10 mouse cellular contexts compared by ENCODE assay signal in the genomic region with DNA sequence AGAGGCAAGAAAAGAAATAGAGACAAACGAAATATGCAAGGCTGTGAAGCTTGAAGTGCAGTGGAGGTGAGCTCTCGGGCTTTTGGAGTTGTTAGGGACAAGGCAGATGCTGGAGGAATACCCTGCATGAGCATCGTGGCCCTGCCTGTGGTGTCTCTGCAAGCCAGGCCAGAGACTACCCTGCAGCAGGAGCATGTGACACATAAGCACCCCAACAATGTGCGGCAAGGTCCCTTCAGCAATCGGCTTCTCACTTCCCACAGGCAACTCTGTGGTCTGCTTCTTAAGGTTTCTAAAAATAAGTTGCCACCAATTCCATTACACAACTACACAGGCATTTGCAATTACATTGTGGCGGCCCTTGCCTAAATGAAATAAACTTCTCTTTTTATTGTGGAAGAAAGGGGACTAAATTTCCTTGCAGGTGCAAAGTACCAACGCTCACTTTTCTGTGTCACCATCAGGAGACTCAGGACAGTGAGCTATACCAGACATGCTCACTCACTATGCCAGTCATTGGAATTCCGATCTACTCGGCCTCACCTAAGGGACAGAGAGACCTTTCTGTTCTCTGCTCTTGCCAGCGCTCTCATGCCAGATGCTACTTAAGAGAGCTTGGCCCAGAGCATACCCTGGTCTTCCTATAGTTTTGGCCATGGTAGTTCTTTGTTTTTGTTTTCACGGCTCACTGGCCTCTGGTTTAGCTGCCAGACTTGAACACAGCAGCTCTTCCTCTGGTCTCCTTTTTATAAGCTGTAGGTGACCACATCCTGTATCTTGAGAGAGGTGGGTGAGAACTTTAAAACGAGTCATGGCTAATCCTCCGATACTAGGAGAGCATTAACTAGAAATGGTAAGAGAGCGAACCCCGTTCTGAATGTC. TPM values are rescaled to one million over a fixed set of nuclear protein-coding genes. Genes with fewer than 3 reads are reported as not detected.
DNase-seq lines count a peak whose midpoint lies in the region; ATAC-seq and TF ChIP-seq lines count a peak whose summit lies in the region.
"Had no signal": no experiment of that assay in that cellular context is flagged by ENCODE, and none has a peak within 500 bp of the region (broad histone marks: within the 10 kb centered on the region; RNA-seq: fewer than 3 reads in every experiment).

No protein-coding gene starts in this region.

- peaks cover 30% of the 10 kb centered on the region for H3K36me3 ChIP-seq in G1E (replicated peaks)
- H3K36me3 ChIP-seq in heart, embryonic 12.5 days: no peaks in the 10 kb centered on the region
- no peaks in the 10 kb centered on the region for H3K36me3 ChIP-seq in liver, postnatal 0 days (replicated peaks; ENCODE audit: insufficient read depth, low read length)
- no peaks in the 10 kb centered on the region for H3K36me3 ChIP-seq in hindbrain, embryonic 10.5 days
- H3K36me3 ChIP-seq in midbrain, embryonic 15.5 days (replicated peaks): no peaks in the 10 kb centered on the region

- 48% methylated on average over 15 of the region's 15 CpGs for WGBS in heart, embryonic 12.5 days
- 40% methylated on average over 15 of the region's 15 CpGs for WGBS in liver, postnatal 0 days (ENCODE audit: insufficient replicate concordance)
- WGBS in hindbrain, embryonic 10.5 days: 86% methylated on average over 15 of the region's 15 CpGs
- WGBS in midbrain, embryonic 15.5 days: 81% methylated on average over 15 of the region's 15 CpGs

- DNase-seq in CD4-positive helper T cell, adult 2 months (ENCODE audit: low read depth, low spot score): peak; percentile 17
- no peak for DNase-seq in G1E (ENCODE audit: low spot score)
- no peak for DNase-seq in liver, postnatal 0 days
- DNase-seq in urinary bladder, postnatal 25 days (ENCODE audit: low spot score): no peak
- no peak for DNase-seq in gastrocnemius, adult 2 months
- no peak for DNase-seq in hindbrain, embryonic 10.5 days (ENCODE audit: low spot score)
- DNase-seq: kidney, postnatal 4 days; lung, embryonic 14.5 days had no signal

- no peak for TF ChIP-seq CTCF in G1E (IDR thresholded peaks at IDR 0.05; ENCODE audit: low read depth, low read length)
- TF ChIP-seq CTCF in liver, postnatal 0 days (IDR thresholded peaks at IDR 0.05; ENCODE audit: low read depth): no peak
- no peak for TF ChIP-seq CTCF in gastrocnemius, adult 2 months (IDR thresholded peaks at IDR 0.05)

- intact Hi-C loops in gastrocnemius, adult 2 months (cut with DNase I): no loop called here

- peak overlapping the region; percentile 96 for H3K27ac ChIP-seq in heart, embryonic 12.5 days (ENCODE audit: poor library complexity, severe bottlenecking)
- H3K27ac ChIP-seq in liver, postnatal 0 days (ENCODE audit: low read depth): peak overlapping the region; percentile 75
- H3K27ac ChIP-seq in gastrocnemius, adult 2 months: no peak overlapping the region
- H3K27ac ChIP-seq in hindbrain, embryonic 10.5 days: no peak overlapping the region
- H3K27ac ChIP-seq in midbrain, embryonic 15.5 days: no peak overlapping the region

- H3K4me3 ChIP-seq in G1E (ENCODE audit: low read depth, low read length): peak overlapping the region; percentile 64; the same call in 1 of the 2 replicates
- H3K4me3 ChIP-seq in heart, embryonic 12.5 days: no peak overlapping the region
- no peak overlapping the region for H3K4me3 ChIP-seq in liver, postnatal 0 days (ENCODE audit: low read depth, low read length)
- no peak overlapping the region for H3K4me3 ChIP-seq in gastrocnemius, adult 2 months
- no peak overlapping the region for H3K4me3 ChIP-seq in hindbrain, embryonic 10.5 days
- H3K4me3 ChIP-seq in midbrain, embryonic 15.5 days: no peak overlapping the region

- peak; percentile 64; the same call in 1 of the 2 replicates for ATAC-seq in G1E (ENCODE audit: extremely low read depth, insufficient number of reproducible peaks, low FRiP score, poor library complexity, severe bottlenecking)
- peak; percentile 67 for ATAC-seq in heart, embryonic 12.5 days (ENCODE audit: insufficient number of reproducible peaks, low FRiP score)
- ATAC-seq in liver, postnatal 0 days: peak; percentile 51
- no peak for ATAC-seq in midbrain, embryonic 15.5 days (replicated peaks)

- H3K27me3 ChIP-seq in G1E (ENCODE audit: insufficient read depth, low read length): no peaks in the 10 kb centered on the region
- no peaks in the 10 kb centered on the region for H3K27me3 ChIP-seq in heart, embryonic 12.5 days (replicated peaks)
- no peaks in the 10 kb centered on the region for H3K27me3 ChIP-seq in liver, postnatal 0 days (ENCODE audit: insufficient read depth, low read length)
- H3K27me3 ChIP-seq in hindbrain, embryonic 10.5 days (ENCODE audit: insufficient read depth, poor library complexity, severe bottlenecking): no peaks in the 10 kb centered on the region
- H3K27me3 ChIP-seq in midbrain, embryonic 15.5 days (replicated peaks): no peaks in the 10 kb centered on the region

- H3K4me2 ChIP-seq in heart, embryonic 12.5 days: peak overlapping the region; percentile 37
- peak overlapping the region; percentile 50 for H3K4me2 ChIP-seq in liver, postnatal 0 days (ENCODE audit: low read depth, low read length)
- H3K4me2 ChIP-seq in midbrain, embryonic 15.5 days: no peak overlapping the region
- H3K4me2 ChIP-seq: lung, embryonic 14.5 days had no signal

- no peak for TF ChIP-seq EP300 in liver, postnatal 0 days (IDR thresholded peaks at IDR 0.05; ENCODE audit: low read depth)

- peaks cover 74% of the 10 kb centered on the region for H3K4me1 ChIP-seq in G1E (ENCODE audit: insufficient read depth, low read depth, low read length)
- H3K4me1 ChIP-seq in heart, embryonic 12.5 days (replicated peaks): peaks cover 38% of the 10 kb centered on the region
- peaks cover 31% of the 10 kb centered on the region for H3K4me1 ChIP-seq in liver, postnatal 0 days (ENCODE audit: insufficient read depth)
- peaks cover 10% of the 10 kb centered on the region; the same call in 1 of the 2 replicates for H3K4me1 ChIP-seq in hindbrain, embryonic 10.5 days (replicated peaks)
- H3K4me1 ChIP-seq in midbrain, embryonic 15.5 days: no peaks in the 10 kb centered on the region

- no peak overlapping the region for H3K9ac ChIP-seq in heart, embryonic 12.5 days
- H3K9ac ChIP-seq in liver, postnatal 0 days (replicated peaks): 0 out of 2 replicates have a peak overlapping the region, but pooled peaks have one; percentile 38
- H3K9ac ChIP-seq in midbrain, embryonic 15.5 days: no peak overlapping the region
- H3K9ac ChIP-seq: lung, embryonic 14.5 days had no signal

- no peaks in the 10 kb centered on the region for H3K9me3 ChIP-seq in G1E (replicated peaks)
- H3K9me3 ChIP-seq in heart, embryonic 12.5 days (replicated peaks): no peaks in the 10 kb centered on the region
- H3K9me3 ChIP-seq in liver, postnatal 0 days (ENCODE audit: low read length): no peaks in the 10 kb centered on the region
- no peaks in the 10 kb centered on the region for H3K9me3 ChIP-seq in hindbrain, embryonic 10.5 days
- H3K9me3 ChIP-seq in midbrain, embryonic 15.5 days: no peaks in the 10 kb centered on the region

RNA-seq across cellular contexts. Expression of gene Pip5k1b, which starts 28.7 kb away (rescaled TPM):
- 66.4 and 69.3 TPM in 2 replicates for total RNA-seq in G1E (2014; fragmentation: Nextera tagmentation)
- 20.4 and 23.6 TPM in 2 replicates for total RNA-seq in G1E (2017)
- polyA plus RNA-seq in G1E (2012): 11.1 and 12.7 TPM in 2 replicates
- 8.6 and 9.4 TPM in 2 replicates for polyA plus RNA-seq in heart, embryonic 12.5 days (2016; fragmentation: Nextera tagmentation; extraction: Ambion mirVana)
- polyA plus RNA-seq in liver, postnatal 0 days (2015; fragmentation: Nextera tagmentation; extraction: Ambion mirVana): 3.0 and 4.4 TPM in 2 replicates
- under 1 TPM; 0.23 to 0.53 TPM for total RNA-seq in gastrocnemius, adult 2 months (2021)
- polyA plus RNA-seq in hindbrain, embryonic 10.5 days (2016; fragmentation: Nextera tagmentation; extraction: Ambion mirVana): 0.82 and 2.2 TPM in 2 replicates
- 1.0 and 1.1 TPM in 2 replicates for polyA plus RNA-seq in midbrain, embryonic 15.5 days (2015; fragmentation: Nextera tagmentation; extraction: Ambion mirVana)

RNA-seq across cellular contexts. Expression of gene Fam122a, which starts 49.8 kb away (rescaled TPM):
- total RNA-seq in G1E (2014; fragmentation: Nextera tagmentation) (44.8 and 68.7 TPM in 2 replicates), G1E (2017) (5.0 and 5.2 TPM in 2 replicates)
- polyA plus RNA-seq in G1E (2012): 14.2 and 18.9 TPM in 2 replicates
- polyA plus RNA-seq in heart, embryonic 12.5 days (2016; fragmentation: Nextera tagmentation; extraction: Ambion mirVana): 53.4 and 56.1 TPM in 2 replicates
- polyA plus RNA-seq in liver, postnatal 0 days (2015; fragmentation: Nextera tagmentation; extraction: Ambion mirVana): 28.6 and 30.6 TPM in 2 replicates
- 10 to 100 TPM; 21.8 to 23.5 TPM for total RNA-seq in gastrocnemius, adult 2 months (2021)
- polyA plus RNA-seq in hindbrain, embryonic 10.5 days (2016; fragmentation: Nextera tagmentation; extraction: Ambion mirVana): 53.7 and 55.8 TPM in 2 replicates
- 48.7 and 52.4 TPM in 2 replicates for polyA plus RNA-seq in midbrain, embryonic 15.5 days (2015; fragmentation: Nextera tagmentation; extraction: Ambion mirVana)

Comparison
In these comparisons a context has a peak if more than half of its experiments do, and no peak if none do; other contexts are left out.
1. H3K27ac ChIP-seq: peak in heart, embryonic 12.5 days (single experiment) and liver, postnatal 0 days (single experiment); none in gastrocnemius, adult 2 months (single experiment), hindbrain, embryonic 10.5 days (single experiment) and midbrain, embryonic 15.5 days (single experiment).